Mouse (Mus musculus): ENCODE measurements around the gene Rcn1.

The Rcn1 gene

GRCm38 (mm10) chr2:105399085-105399891 lies at the start of gene Rcn1:
TSS of gene Rcn1 (minus strand) at chr2:105399319.
- peak; percentile 77 for DNase-seq (ENCODE audit: low spot score)

GRCm38 (mm10) chr2:105444072-105444471 lies 45.0 kb upstream of the Rcn1 start:
- DNase-seq (ENCODE audit: low spot score) = no peak

GRCm38 (mm10) chr2:105439022-105439421 lies 39.9 kb upstream of the Rcn1 start:
- no peak for DNase-seq (ENCODE audit: low spot score)

GRCm38 (mm10) chr2:105438525-105438924 lies 39.4 kb upstream of the Rcn1 start:
- DNase-seq (ENCODE audit: low spot score) = no peak

GRCm38 (mm10) chr2:105432927-105433326 lies 33.8 kb upstream of the Rcn1 start:
- no peak for DNase-seq (ENCODE audit: low spot score)

GRCm38 (mm10) chr2:105430373-105430772 lies 31.3 kb upstream of the Rcn1 start:
- DNase-seq (ENCODE audit: low spot score) = no peak

- DNase-seq (ENCODE audit: low spot score) = no peak
Measured at GRCm38 (mm10) chr2:105429899-105430298, 30.8 kb upstream of the Rcn1 start.

GRCm38 (mm10) chr2:105428467-105428866 lies 29.3 kb upstream of the Rcn1 start:
- DNase-seq (ENCODE audit: low spot score) = no peak

GRCm38 (mm10) chr2:105428029-105428428 lies 28.9 kb upstream of the Rcn1 start:
- peak; percentile 75 for DNase-seq (ENCODE audit: low spot score)

GRCm38 (mm10) chr2:105427447-105427846 lies 28.3 kb upstream of the Rcn1 start:
- no peak for DNase-seq (ENCODE audit: low spot score)

GRCm38 (mm10) chr2:105418629-105419227 lies 19.6 kb upstream of the Rcn1 start:
- DNase-seq (ENCODE audit: low spot score) = no peak

GRCm38 (mm10) chr2:105417663-105418062 lies 18.5 kb upstream of the Rcn1 start:
- DNase-seq (ENCODE audit: low spot score) = no peak

- DNase-seq (ENCODE audit: low spot score) = no peak
Measured at GRCm38 (mm10) chr2:105416660-105417348, 17.7 kb upstream of the Rcn1 start.

GRCm38 (mm10) chr2:105416046-105416659 lies 17.0 kb upstream of the Rcn1 start:
- DNase-seq (ENCODE audit: low spot score) = no peak

- DNase-seq (ENCODE audit: low spot score) = no peak
Measured at GRCm38 (mm10) chr2:105414309-105414708, 15.2 kb upstream of the Rcn1 start.

GRCm38 (mm10) chr2:105409253-105409652 lies 10.1 kb upstream of the Rcn1 start:
- DNase-seq (ENCODE audit: low spot score) = no peak

GRCm38 (mm10) chr2:105408511-105408910 lies 9.4 kb upstream of the Rcn1 start:
- DNase-seq (ENCODE audit: low spot score) = peak; percentile 24

GRCm38 (mm10) chr2:105402180-105402579 lies 3.1 kb upstream of the Rcn1 start:
- no peak for DNase-seq (ENCODE audit: low spot score)

GRCm38 (mm10) chr2:105400558-105400957 lies 1.4 kb upstream of the Rcn1 start:
- DNase-seq (ENCODE audit: low spot score) = no peak

GRCm38 (mm10) chr2:105398636-105399084 lies 459 bp downstream of the Rcn1 start:
- peak; percentile 55 for DNase-seq (ENCODE audit: low spot score)

- no peak for DNase-seq (ENCODE audit: low spot score)
Measured at GRCm38 (mm10) chr2:105397446-105398211, 1.5 kb downstream of the Rcn1 start.

- no peak for DNase-seq (ENCODE audit: low spot score)
Measured at GRCm38 (mm10) chr2:105396066-105396465, 3.1 kb downstream of the Rcn1 start.
